Mouse (Mus musculus) large intestine, adult 2 months (tissue): ENCODE data around the gene Rtn4r. TPM values are rescaled to one million over a fixed set of nuclear protein-coding genes. Genes with fewer than 3 reads are reported as not detected.

ENCODE experiments used
- DNase-seq: peaks from one replicate; pipeline ENCODE4 v3.0.0-alpha.2; 2012; ENCODE audit warnings: low read depth, low spot score
- WGBS: fragments of 180-500 bp; shearing (Covaris S2); methylation state at CpG from one replicate; pipeline ENCODE4 v1.1.7; 2018; 5-methylcytosine and 5-hydroxymethylcytosine counted together
- polyA plus RNA-seq: library from polyadenylated mRNA; depleted of rRNA; stranded (reverse); fragments of >200 nt; gene quantifications from 2 replicates; pipeline ENCODE4 v1.2.3, GENCODE M21; 2012

The Rtn4r gene
- polyA plus RNA-seq, 1 experiment: 7.1 TPM

DNA sequence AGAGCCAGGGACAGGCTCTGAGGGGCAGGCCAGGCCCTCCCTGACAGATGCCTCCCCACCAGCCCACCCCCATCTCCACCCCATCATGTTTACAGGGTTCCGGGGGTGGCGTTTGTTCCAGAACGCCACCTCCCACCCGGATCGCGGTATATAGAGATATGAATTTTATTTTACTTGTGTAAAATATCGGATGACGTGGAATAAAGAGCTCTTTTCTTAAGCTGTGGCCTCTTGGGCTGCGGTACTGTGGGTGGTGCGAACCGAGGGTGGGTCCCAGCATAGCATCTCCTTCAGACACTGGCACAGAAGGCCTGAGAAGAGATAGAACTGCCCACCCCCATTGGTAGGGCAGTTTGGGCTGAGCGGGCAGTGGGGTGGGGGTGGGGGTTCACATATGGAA, 24.7 kb downstream of the Rtn4r start:
- WGBS: 93% methylated on average over 12 of the region's 12 CpGs
- no peak for DNase-seq

DNA sequence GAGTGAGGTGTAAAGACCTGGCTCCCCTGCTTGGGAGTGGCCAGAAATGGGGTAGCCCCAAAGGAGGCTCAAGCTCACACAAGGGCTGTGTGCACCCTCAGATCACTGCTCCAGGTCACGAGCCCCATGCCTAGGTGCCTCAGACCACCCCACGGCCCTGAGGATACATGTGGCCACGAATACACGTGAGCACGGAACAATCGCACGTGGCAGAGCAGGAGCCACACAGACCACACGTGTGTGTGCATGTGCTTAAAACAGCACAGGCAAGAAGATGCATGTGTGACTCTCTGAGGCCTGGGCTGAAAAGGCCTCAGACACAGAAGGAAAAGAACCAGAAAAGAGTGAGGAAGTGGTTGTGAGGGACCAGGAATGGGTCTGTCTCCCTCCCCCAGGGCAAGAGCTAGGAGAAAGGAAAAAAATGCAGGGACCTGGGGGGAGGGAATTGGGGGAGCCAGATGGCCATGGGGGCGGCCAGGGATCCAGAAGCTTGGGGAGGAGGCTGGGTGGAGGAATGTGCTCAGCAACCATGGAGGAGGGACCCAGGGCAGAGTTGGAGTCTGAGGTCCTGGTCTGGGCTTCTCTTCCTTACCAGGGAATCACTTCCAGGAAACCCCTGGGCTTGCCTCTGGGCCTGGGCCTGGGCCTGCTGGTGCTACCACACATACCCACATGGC, 25.5 kb downstream of the Rtn4r start:
- WGBS: 88% methylated on average over 9 of the region's 9 CpGs
- DNase-seq: no peak

DNA sequence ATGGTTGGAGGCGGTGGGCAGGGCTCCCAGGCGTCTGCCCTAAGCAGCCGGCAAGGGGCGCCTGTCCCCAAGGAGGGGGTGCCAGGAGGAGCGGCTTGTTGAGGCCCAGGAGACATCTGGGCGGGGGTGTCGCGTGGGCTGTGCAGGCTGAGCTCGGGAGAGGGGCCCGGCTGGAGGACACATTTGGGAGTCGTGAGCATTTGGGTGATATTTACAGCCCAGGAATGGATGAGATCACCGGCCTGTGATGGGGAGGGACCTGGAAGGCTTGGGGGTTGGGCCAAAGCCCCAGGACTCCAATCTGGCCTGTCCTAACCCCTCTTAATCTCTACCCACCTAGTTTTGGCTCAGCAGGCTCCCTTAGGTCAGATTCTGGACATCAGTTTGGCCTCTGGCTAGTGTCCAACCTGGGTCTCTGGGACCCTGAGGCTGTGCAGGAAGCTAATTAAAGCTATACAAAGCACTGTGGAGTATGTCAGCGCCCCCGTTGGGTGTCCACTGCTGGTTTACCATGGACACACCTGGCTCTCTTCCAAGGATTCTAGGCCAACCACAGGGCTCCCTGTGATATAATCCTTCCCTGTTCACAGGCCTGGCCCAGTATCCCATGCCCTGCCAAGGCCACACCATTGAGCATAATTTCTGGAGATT, 27.2 kb downstream of the Rtn4r start:
- WGBS: 38% methylated on average over 14 of the region's 14 CpGs
- no peak for DNase-seq

DNA sequence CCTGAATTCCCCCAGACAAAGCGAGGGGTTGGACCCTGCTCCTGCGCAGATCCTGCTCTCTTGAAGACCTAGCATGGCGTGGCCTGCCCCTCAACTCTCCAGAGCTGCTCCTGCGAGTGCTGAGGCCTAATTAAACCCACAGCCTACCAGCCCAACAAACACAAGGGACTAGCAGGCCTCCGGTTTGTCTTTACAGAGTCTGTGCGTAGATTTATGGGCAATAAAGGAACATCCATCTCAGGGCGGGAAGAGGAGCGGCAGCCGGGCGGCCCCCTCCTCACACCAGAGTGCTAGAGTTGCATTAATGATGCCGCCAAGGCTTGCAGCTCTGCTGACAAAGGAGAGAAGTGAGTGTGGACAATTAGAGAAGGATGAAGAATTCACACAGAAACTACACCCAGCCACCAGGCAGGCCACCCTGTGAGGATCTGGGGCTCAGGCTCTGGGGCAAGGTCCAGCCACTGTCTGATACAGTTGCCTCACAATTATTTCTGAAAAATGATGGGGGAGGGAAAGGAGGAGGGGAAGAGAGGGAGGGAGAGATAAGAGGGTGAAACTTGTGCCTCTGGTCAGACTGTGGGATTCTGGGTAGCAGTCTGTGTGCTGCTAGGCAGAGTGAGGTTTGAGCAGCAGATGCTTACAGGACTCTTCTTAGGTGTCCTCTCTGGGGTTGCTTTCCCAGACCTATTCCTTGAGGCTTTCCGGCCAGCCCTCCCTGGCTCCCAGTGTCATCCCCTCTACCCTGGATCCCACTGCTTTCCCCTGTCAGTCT, 29.3 kb downstream of the Rtn4r start:
- DNase-seq: no peak
- WGBS: 75% methylated on average over 12 of the region's 12 CpGs

DNA sequence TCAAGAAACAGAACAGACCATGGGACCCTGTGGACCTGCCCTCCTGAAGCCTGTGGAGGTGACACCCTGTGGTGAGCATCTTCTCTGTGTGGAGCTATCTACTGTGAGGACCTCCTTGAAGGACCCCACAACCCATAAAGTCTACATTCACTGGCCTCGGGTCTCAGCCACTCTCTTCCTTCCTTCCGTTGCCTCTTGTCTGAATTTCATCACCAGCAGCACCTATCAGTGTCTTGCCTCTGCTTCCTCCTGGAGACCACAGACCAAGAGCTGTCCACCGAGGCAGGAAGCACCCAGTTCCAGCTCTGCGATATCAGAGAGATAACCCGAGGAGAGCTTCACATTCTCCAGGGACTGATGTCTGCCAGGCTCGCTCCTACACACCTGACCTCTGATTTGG, 31.8 kb downstream of the Rtn4r start:
- WGBS: 72% methylated on average over 6 of the region's 6 CpGs
- no peak for DNase-seq

DNA sequence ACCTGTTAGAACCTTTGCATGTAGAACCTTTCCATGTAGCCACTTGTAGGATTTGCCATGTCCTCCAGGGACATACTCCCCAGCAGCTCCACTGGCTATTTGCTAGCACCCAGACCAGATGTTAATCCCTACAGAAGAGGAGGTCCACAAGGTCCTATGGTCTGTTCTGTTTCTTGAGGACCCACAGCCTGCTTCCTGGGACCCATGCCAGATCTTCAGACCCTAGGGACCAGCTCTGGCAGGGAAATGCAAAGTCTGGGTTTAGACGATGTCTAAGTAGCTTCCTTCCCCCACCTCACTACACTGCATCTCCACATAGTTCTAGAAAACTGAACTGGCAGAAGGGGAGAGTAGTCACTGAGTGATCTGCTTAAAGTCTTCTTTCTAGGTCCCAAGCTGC, 32.3 kb downstream of the Rtn4r start:
- no peak for DNase-seq
- 37% methylated on average over 1 of the region's 1 CpGs for WGBS

DNA sequence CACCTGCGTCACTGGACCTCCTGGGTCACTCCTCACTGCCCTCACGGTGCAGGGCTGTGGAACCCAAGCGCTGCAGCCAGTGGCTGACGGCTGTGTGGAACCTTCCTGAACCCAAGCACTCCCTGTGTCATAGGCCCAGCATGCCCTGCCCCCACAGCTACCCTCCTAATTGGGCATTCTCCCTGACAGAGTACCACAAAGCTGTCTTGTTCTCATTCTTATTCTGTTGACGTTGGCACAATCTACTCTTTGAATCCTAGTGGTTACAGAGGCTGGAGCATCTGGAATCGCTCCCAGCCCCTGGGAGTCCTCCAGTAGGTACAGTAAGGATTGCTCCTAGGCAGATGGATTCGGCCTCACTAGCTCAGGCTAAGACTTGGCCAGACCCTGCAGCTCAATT, 33.1 kb downstream of the Rtn4r start:
- no peak for DNase-seq
- WGBS: 62% methylated on average over 7 of the region's 7 CpGs

DNA sequence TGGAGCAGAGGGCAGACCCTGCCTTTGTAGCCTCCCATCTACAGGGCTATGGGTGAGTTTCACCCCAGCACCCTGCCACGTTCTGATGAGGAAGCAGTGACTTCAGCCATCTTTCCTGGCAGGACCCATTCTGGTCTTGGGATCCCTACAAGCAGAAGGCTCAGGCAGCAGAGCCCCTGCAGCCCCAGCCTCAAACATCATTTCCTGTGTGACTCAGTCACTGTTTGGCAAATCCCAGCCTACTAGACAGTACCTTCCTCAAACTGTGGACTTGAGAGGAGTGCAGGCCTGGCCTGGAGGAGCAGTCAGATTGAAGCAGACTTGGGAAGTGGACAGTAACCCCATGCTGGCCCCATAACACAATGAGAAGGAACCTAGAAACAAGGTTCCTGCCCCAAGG, 33.7 kb downstream of the Rtn4r start:
- no peak for DNase-seq
- 57% methylated on average over 1 of the region's 1 CpGs for WGBS

DNA sequence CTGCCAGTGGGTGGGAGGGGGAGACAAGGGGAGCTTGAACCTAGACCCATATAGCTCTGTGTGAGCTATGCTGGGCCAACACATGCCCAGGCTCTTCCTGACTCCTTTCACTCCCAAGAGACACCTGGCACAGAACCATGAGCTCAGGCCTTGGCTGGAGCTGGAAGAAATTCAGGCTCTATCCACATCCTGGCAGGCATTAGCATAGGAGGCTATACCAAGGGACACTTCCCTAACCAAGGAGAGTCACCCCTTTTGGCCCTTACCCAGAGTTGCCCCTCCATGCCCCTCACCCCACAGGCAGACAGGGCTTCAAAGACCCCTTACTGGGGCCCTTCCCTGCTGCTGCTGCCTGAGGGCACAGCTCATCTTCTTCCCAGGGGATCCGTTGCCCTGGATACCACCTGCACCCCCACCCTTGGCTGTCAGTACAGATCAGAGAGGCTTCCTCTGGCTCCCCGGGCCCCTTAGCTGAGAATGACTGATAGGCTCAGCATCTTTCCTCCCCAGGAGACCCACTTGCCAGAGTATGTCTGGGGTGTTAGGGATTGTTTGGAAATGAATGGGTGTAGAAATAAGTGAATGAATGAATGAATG, 37.3 kb downstream of the Rtn4r start:
- 59% methylated on average over 2 of the region's 2 CpGs for WGBS
- DNase-seq: no peak

DNA sequence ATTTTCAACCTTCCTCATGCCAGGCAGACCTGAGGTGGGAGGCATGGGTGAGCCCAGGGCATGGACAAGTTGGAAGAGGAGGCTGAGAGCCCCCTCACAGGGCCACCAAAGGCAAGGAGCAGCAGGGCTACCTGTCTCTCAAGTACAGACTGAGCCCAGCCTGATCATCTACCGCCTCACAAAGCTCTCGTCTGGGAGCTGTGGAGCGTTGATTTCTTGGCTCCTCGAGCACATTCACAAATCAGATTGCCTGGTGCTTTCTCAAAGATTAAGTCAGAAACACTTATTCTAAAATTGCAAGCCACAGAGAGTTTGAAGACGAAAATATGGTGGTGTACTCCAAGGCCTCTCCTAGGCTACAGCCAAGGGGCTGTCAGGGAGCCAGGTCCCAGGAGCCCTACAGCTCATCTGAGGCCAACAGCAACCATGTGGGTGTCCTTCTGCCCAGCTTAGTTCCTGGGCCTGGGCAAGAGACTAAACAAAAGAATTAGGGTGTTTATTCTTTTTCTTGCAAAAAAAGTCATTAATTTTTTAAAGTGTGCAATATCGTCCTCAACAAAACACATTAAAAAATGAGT, 39.3 kb downstream of the Rtn4r start:
- WGBS: 75% methylated on average over 6 of the region's 6 CpGs
- DNase-seq: no peak

DNA sequence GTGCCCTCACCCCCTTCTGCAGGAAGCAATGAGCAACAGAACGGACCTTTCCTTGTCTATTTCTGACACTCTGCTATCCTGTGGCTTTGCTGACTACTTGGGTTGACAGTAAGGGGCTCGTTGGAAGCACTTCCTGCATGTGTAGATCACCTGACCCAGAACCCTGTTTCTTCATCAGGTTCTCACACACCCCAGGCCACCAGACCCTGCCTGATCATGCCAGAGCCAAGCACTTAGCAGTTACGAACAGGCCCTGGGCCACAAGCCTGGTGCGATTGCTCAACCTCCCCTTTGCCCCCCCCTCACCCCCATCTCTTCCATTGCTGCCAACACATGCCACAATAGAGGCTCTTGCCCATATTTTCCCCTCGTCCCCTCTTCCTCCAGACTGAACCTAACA, 41.7 kb downstream of the Rtn4r start:
- WGBS: 69% methylated on average over 5 of the region's 5 CpGs
- DNase-seq: no peak

DNA sequence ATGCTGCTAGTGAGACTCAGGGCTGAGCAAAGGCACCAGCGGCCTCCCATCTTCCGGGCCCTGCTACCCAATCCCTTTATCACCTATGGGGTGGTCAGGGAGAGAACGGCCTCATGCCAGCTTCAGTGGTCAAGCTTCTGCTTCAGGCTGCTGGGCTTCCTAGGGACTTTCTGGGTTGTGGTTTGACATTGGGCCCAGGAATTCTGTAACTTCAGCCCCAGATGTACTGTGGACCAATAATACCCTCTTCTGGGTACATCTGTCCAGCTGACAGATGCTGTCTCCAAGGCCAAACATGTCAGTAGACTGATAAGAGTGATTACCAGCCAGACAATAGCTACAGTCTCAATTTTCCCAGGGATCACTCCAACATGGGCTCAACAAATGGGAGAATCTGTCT, 42.3 kb downstream of the Rtn4r start:
- 92% methylated on average over 3 of the region's 3 CpGs for WGBS
- no peak for DNase-seq

DNA sequence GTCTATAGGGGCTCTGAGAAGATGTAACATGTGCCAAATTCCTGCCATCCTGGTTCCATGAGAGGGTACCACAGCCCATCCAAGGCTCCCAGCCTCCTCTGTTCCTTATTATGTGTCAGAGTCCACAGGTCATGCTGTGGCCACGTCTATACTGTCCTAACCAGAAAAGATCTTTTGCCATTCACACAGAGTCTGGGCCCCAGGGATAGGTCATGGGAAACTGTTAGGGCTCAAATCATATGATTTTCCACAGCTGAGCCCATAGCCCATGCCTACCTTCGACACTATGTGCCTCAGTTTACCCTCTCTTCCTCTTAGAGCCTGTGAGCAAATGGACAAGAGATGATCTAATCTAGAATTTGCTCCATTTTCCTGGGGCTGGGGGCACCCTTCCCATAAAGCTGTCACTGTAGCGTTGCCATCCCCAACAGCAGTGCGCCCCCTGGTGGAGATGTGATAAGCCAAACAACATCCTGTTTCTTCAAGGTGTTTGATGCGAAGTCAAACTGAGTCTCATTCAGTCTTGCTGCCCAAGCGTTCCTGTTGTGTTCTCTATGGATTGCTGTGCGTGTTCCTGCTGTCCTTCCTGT, 44.9 kb downstream of the Rtn4r start:
- peak; percentile 38 for DNase-seq
- 12% methylated on average over 7 of the region's 7 CpGs for WGBS

DNA sequence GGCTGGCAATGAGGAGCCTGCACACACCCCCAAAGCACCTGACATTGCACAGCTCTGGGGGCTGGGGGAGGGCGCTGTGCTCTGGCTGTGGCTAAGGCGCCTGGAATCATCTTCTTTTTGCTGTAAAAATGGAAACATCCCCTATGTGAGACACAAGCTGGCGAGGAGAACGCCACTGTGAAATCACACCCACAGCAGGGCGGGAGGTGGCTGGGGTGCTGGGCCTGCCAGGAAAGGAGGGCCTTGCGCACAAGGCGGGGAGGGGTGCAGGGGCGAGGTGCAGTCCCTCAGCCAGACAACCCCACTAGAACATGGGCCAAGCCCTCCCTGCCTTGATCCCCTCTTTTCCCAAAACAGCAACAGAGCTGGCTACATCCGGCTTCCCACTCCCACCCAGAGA, 45.8 kb downstream of the Rtn4r start:
- WGBS: 76% methylated on average over 9 of the region's 9 CpGs
- DNase-seq: no peak

DNA sequence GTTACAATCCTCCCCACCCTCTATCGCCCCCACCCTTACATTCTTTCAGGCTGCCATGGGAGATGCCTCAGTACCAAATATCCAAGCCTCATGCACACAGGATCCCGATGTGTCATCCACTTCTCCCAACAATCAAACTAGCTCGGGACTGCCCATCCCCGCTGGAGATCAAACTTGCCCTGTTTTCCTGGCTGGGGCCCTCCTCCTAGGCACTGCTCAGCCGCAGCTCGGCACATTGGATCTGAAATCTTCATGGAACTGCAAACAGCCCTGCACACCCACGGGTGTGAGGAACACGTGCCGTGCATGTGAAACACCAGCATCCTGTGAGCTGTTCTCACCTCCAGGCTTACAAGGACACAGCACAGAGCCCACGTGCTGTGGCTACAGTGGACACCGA, 46.3 kb downstream of the Rtn4r start:
- 69% methylated on average over 11 of the region's 11 CpGs for WGBS
- no peak for DNase-seq

DNA sequence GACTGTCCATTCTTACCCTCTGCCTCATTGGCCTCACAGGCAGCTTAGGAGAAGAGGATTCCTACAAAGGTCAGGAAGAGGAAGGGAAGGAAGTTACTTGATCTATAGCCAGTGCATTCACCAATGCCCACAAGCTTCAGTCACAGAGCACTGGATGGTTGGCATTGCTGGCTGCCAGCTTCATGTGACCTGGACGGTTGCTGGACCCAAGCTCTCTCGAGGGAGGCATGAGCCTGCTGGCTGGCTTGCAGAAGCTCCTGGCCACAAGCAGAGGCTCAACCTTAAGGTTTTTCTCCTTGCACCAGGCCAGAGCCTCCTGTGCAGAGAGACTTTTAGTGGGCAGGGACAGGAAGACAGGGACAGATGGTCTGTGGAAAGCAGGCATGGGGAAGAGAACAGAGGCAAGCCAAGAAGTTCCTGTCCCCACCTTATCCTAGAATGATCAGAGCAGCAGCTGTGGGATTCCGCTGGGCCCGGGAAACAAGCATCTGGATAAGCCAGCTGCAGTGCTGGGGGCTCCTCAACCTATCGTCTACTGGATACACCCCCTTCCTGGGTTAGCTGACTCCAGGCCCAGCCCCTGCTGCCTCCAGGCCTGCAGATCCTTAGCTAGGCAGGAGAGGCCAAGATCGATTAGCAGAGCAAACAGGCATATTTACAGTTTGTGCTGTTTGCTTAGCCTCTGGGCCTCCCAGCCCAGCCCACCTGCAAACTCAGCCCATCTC, 48.5 kb downstream of the Rtn4r start:
- no peak for DNase-seq
- WGBS: 51% methylated on average over 6 of the region's 6 CpGs

DNA sequence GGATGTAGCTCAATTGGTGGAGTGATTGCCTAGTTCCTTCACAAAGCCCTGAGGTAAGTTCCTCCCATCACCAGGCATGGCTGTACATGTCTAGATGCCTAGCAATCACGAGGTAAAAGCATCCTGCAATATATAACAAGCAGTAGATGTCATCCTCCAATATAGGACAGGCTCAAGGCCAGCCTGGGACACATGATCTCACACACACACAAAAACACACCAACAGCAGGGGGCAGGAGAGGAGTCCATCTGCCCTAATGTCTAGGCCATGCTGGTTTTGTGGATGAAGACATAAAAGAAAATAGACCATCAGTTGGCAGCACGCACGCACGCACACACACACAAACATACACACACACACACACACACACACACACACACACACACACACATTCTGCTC, 49.3 kb downstream of the Rtn4r start:
- WGBS: 70% methylated on average over 4 of the region's 4 CpGs
- no peak for DNase-seq

DNA sequence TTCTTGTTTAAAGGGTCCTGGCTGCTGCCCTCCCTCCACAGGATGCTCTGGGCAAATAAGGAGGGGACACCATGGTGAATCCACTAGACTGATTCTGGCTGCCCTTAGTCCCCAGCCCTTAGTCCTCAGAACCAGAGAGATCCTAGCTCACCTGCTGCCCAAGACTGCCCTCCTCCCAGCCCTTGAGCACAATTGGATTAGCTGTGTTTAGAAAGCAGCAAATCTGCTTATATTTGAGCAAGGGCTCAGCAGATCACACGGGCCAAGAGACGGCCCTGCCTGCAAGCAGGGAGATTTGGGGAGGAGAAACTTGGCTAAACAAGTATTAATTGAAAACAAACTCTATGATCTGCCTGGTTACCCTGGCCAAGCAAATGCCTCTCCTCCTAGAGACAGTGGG, 52.1 kb downstream of the Rtn4r start:
- no peak for DNase-seq
- 41% methylated on average over 2 of the region's 2 CpGs for WGBS

DNA sequence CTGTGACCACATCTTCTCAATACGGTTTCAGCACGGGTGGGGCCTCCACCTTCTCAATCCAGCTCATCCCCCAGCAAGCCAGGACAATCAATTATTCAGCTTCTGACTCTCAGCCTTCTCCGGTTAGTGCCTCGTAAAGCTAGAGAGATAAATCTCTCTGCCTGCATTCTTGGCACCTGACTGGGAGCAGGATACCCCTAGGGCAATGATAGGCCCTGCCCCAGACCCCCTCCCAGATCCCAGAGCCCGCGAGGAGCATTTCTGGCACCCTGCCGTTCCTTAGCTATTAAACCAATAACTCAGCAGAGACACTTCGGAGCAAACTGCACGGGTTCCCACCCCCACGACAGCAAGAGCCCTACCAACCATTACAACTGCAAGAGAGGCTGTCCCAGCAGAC, 54.0 kb downstream of the Rtn4r start:
- no peak for DNase-seq
- 43% methylated on average over 10 of the region's 10 CpGs for WGBS
